Mouse (Mus musculus) liver, postnatal 0 days (tissue): ENCODE measurements around the gene Pclo.

Experiments used
- CTCF ChIP-seq: sonication (generic); IDR thresholded peaks from 2 replicates; pipeline ENCODE4 v1.5.1; 2016; ENCODE audit warnings: antibody characterized with exemption, low read depth
- EP300 ChIP-seq: IDR thresholded peaks from 2 replicates; pipeline ENCODE4 v1.6.1; 2016; ENCODE audit warnings: antibody characterized with exemption, low read depth, mild to moderate bottlenecking

GRCm38 (mm10) chr5:14621146-14621545, 106.4 kb downstream of the Pclo start:
- TF ChIP-seq CTCF (no peak), EP300 (no peak)
